ENCODE assay signal across 7 mouse cellular contexts in the genomic region with DNA sequence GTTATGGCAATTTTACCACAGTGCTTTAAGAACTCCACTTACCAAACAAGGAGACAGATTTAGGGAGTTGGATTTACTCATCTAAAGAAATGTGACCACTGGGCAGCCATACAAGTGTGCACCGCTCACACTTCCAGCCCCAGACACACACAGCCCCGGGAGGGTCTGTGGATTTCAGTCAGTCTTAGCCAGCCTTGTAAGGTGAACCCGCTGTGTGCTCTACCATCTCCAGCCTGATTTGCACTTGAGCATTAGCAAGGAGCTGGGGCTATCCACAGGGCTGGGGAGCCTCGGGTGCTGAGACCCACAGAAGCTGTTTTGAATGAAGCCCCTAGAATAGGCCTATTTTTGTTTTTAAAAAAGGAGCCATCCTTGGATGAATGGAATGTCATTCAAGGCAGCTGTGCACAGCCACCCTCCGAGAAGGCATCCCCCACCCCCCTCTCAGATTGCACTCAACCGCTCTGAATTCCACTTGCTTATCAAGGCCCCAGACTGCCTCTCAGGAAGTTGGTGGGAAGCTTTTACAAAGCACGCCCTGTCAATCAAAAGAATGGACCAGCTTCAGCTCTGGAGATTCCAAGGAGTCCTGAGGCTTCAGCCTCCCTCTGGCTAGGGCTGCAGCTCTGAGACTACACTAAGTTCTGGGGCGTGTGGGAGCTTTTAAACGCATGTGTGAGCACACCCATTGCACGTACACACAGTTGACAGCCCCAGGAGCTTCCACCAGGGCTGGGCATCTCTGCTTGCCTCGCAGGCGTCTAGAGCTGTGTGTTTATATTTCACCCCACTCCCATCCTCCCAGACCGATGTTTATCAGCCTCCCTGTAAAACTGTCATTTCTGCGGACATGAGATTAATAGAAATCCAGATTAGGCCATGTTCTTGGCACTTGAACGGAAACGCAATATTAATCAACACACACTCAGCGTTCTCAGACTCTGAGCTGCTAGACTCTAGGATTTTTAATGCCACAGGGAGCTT. TPM values are rescaled to one million over a fixed set of nuclear protein-coding genes. Genes with fewer than 3 reads are reported as not detected.
A peak's percentile ranks its signal among the peaks of the same experiment; 100 is the strongest.
DNase-seq lines count a peak whose midpoint lies in the region; ATAC-seq lines count a peak whose summit lies in the region.

No protein-coding gene starts in this region.

- H3K9me3 ChIP-seq in liver, embryonic 13.5 days (replicated peaks) = no peaks in the 10 kb centered on the region
- no peaks in the 10 kb centered on the region for H3K9me3 ChIP-seq in neural tube, embryonic 15.5 days (replicated peaks)

- H3K27ac ChIP-seq in liver, embryonic 13.5 days = no peak overlapping the region; the same call in 1 of the 2 replicates
- H3K27ac ChIP-seq in neural tube, embryonic 15.5 days (replicated peaks) = peak overlapping the region; percentile 54

- 8% methylated on average over 17 of the region's 17 CpGs for WGBS in liver, embryonic 13.5 days (ENCODE audit: insufficient replicate concordance)
- 28% methylated on average over 17 of the region's 17 CpGs for WGBS in neural tube, embryonic 15.5 days

- peaks cover 16% of the 10 kb centered on the region for H3K4me1 ChIP-seq in liver, embryonic 13.5 days (replicated peaks)
- H3K4me1 ChIP-seq in neural tube, embryonic 15.5 days = peaks cover 36% of the 10 kb centered on the region

- no peak overlapping the region for H3K9ac ChIP-seq in liver, embryonic 13.5 days
- H3K9ac ChIP-seq in neural tube, embryonic 15.5 days (replicated peaks) = no peak overlapping the region

- intact Hi-C loops in heart, postnatal 10 days (cut with DNase I) = no loop called here

- peaks cover 3% of the 10 kb centered on the region for H3K27me3 ChIP-seq in liver, embryonic 13.5 days
- no peaks in the 10 kb centered on the region for H3K27me3 ChIP-seq in neural tube, embryonic 15.5 days (replicated peaks)

- ATAC-seq in liver, embryonic 13.5 days (ENCODE audit: low read depth) = peak; percentile 45
- peak; percentile 28; the same call in 1 of the 2 replicates for ATAC-seq in neural tube, embryonic 15.5 days (ENCODE audit: low FRiP score)
- ATAC-seq in inflammation-experienced regulatory T-cells, adult 6 months = no peak

- no peaks in the 10 kb centered on the region for H3K36me3 ChIP-seq in liver, embryonic 13.5 days
- H3K36me3 ChIP-seq in neural tube, embryonic 15.5 days = no peaks in the 10 kb centered on the region

- H3K4me2 ChIP-seq in liver, embryonic 13.5 days = no peak overlapping the region
- no peak overlapping the region for H3K4me2 ChIP-seq in neural tube, embryonic 15.5 days

- DNase-seq in ES-CJ7 (ENCODE audit: low read depth, low spot score) = peak; percentile 77
- DNase-seq in Muller cell, postnatal 12 days (ENCODE audit: inconsistent ontology term) = peak; percentile 91
- peak; percentile 53 to 56 for DNase-seq in heart, postnatal 10 days
- no peak for DNase-seq in liver, embryonic 13.5 days
- DNase-seq in frontal cortex, postnatal 14 days (ENCODE audit: low spot score in 2 of 2) = no peak

- no peak overlapping the region for H3K4me3 ChIP-seq in liver, embryonic 13.5 days (replicated peaks)
- H3K4me3 ChIP-seq in neural tube, embryonic 15.5 days (replicated peaks) = no peak overlapping the region

RNA-seq across cellular contexts. Expression of gene Nuak1, which starts 57.2 kb away (rescaled TPM):
- total RNA-seq in heart, postnatal 10 days (2021) = 10 to 100 TPM; 25.3 to 33.0 TPM
- 0.12 TPM in 2 replicates for polyA plus RNA-seq in liver, embryonic 13.5 days (2015; fragmentation: Nextera tagmentation; extraction: Ambion mirVana)
- polyA plus RNA-seq in neural tube, embryonic 15.5 days (2015; fragmentation: Nextera tagmentation; extraction: Ambion mirVana) = 4.1 and 4.8 TPM in 2 replicates
- polyA plus RNA-seq in inflammation-experienced regulatory T-cells, adult 6 months (2017; shearing (Covaris generic)) = not detected

Comparison
In these comparisons a context has a peak if more than half of its experiments do, and no peak if none do; other contexts are left out.
1. DNase-seq: peak in ES-CJ7 (single experiment), Muller cell, postnatal 12 days (single experiment) and heart, postnatal 10 days (2 of 2); none in liver, embryonic 13.5 days (single experiment) and frontal cortex, postnatal 14 days (0 of 2).